Mouse (Mus musculus): ENCODE results near the gene Mturn.

DNA sequence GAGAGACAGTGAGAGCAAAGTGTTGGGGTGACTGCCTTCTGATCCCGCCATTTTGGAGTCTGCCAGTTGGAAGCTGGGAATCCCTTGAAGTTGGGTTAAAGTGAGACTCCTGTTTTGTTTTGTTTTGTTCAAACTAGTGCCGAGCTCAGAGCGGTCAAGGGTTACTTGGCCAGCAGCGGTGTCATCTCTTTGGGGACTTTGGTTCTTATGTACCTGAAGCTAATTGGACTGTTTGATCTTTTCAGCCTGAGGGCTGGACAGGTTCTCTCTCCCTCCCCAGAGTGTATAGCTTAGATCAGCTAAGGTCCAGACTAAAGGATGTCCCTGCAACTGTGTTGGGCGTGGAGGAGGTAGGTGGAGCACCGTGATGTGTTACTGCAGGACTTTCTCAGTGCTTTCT is 44.9 kb downstream of the Mturn start:
- TF ChIP-seq POLR2A (IDR thresholded peaks at IDR 0.05; ENCODE audit: low read depth, low read length) (no peak), CTCF (conservative IDR thresholded peaks at IDR 0.05; ENCODE audit: insufficient read depth, insufficient read length, low read depth, low read length) (no peak)

Data from kidney, adult 2 months (tissue).